Mouse (Mus musculus) stomach, embryonic 16.5 days (tissue): ENCODE measurements at regions not wholly inside any gene's neighbourhood (a gene's known extent, or its start where the extent isn't known, plus 50 kb on each side); places are given as distances from the start of the nearest gene placed in this dataset.

Experiments used
- ATAC-seq: fragments of 200-750 bp; cut with Nextera tagmentation; 2 replicates; pipeline ENCODE4 v1.8.0; 2017; ENCODE audit warnings: moderate number of reproducible peaks, moderate TSS enrichment; ENCODE audit not compliant: insufficient read depth, low FRiP score
- H3K27ac ChIP-seq: fragments of 300-500 bp; sonication (generic); 2 replicates; pipeline ENCODE4 v1.5.1; 2014; ENCODE audit warnings: low read length
- H3K27me3 ChIP-seq: fragments of 300-500 bp; sonication (generic); 2 replicates; pipeline ENCODE4 v1.6.1; 2014; ENCODE audit warnings: low read length, control low read depth, mixed read lengths; ENCODE audit not compliant: control insufficient read depth, insufficient read depth
- H3K36me3 ChIP-seq: fragments of 300-500 bp; sonication (generic); 2 replicates; pipeline ENCODE4 v1.6.1; 2014; ENCODE audit warnings: low read length; ENCODE audit not compliant: control insufficient read depth, insufficient read depth
- H3K4me1 ChIP-seq: fragments of 300-500 bp; sonication (generic); 2 replicates; pipeline ENCODE4 v1.6.1; 2014; ENCODE audit warnings: low read length, control low read depth, mixed read lengths; ENCODE audit not compliant: control insufficient read depth, insufficient read depth
- H3K4me2 ChIP-seq: fragments of 300-500 bp; sonication (generic); 2 replicates; pipeline ENCODE4 v1.6.1; 2014; ENCODE audit warnings: low read depth, low read length, mixed read lengths
- H3K4me3 ChIP-seq: fragments of 300-500 bp; sonication (generic); replicated peaks from 2 replicates; pipeline ENCODE4 v1.5.1; 2014; ENCODE audit warnings: mild to moderate bottlenecking, low read length
- H3K9ac ChIP-seq: fragments of 300-500 bp; sonication (generic); 2 replicates; pipeline ENCODE4 v1.6.1; 2014; ENCODE audit warnings: low read length
- H3K9me3 ChIP-seq: fragments of 300-500 bp; sonication (generic); replicated peaks from 2 replicates; pipeline ENCODE4 v1.6.1; 2016; ENCODE audit warnings: low read length, control low read depth; ENCODE audit not compliant: control insufficient read depth
- WGBS: fragments of 180-500 bp; shearing (Covaris S2); extraction: QIAGEN DNeasy Blood & Tissue Kit; methylation state at CpG from one replicate; pipeline ENCODE4 v1.1.7; 2014; 5-methylcytosine and 5-hydroxymethylcytosine counted together

DNA sequence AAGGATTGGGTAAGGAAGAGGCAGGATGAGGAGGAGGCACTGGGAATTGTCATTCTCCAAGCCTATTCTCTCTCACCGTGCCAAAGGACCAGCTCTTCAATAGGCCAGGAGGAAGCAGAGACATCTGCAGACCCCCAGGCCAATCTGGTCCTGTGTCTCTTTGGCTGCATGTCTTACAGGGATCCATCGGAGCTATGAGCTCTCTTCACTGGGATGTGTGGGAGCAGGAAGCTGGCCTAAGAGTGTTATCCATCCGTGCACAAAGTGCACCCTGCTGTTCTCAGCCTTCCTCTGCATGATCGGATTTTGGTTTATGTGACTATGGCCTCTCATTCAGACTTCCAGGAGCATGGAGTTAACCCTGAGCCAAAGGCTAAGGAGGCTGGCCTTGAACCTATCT lies 98.2 kb upstream of the Afdn start:
- H3K9ac ChIP-seq: no peak overlapping the region
- 80% methylated on average over 4 of the region's 4 CpGs for WGBS
- H3K4me2 ChIP-seq: no peak overlapping the region
- H3K27ac ChIP-seq: no peak overlapping the region
- H3K4me1 ChIP-seq: no peaks in the 10 kb centered on the region
- no peak overlapping the region for H3K4me3 ChIP-seq
- no peaks in the 10 kb centered on the region for H3K27me3 ChIP-seq
- H3K36me3 ChIP-seq: no peaks in the 10 kb centered on the region
- ATAC-seq: no peak
- H3K9me3 ChIP-seq: no peaks in the 10 kb centered on the region
